10 mouse cellular contexts compared by ENCODE assay signal in the genomic region with DNA sequence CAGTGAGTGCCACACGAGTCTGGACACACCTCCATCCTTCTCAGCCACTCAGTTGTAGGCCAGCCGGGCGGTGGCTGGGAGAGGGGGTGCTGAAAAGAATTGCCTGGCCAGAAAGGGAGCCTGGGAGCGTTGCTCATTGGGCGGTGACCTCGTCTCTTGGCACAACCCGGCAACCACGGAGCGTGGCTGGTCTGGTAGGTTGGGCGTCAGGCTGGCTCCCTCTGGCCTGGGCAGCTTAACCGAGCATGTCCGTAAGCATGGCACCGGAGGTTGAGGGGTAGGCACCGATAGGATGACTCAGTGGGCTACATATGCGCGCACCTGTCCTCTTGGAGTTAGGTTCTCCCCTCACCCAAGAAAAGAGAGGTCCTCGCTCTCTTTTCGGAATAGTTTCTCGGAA. TPM values are rescaled to one million over a fixed set of nuclear protein-coding genes. Genes with fewer than 3 reads are reported as not detected.
DNase-seq lines count a peak whose midpoint lies in the region; ATAC-seq and TF ChIP-seq lines count a peak whose summit lies in the region.
"Had no signal": no experiment of that assay in that cellular context is flagged by ENCODE, and none has a peak within 500 bp of the region (broad histone marks: within the 10 kb centered on the region; RNA-seq: fewer than 3 reads in every experiment).

No protein-coding gene starts in this region.

- DNase-seq in spleen, adult 2 months (ENCODE audit: low read depth in 1 of 2, low spot score in 2 of 2): no peak
- no peak for DNase-seq in spleen, postnatal 36 days (ENCODE audit: low spot score in 2 of 2)
- DNase-seq in heart, embryonic 10.5 days (ENCODE audit: low spot score): no peak
- DNase-seq in liver, adult 2 months (ENCODE audit: extremely low read depth, low read depth, low spot score): no peak
- DNase-seq in urinary bladder, postnatal 10 days (ENCODE audit: low spot score): peak; percentile 57

- H3K27me3 ChIP-seq in spleen, adult 2 months (ENCODE audit: control insufficient read depth, insufficient read depth, low read length): peaks cover 22% of the 10 kb centered on the region
- no peaks in the 10 kb centered on the region for H3K27me3 ChIP-seq in embryonic facial prominence, embryonic 13.5 days
- H3K27me3 ChIP-seq in heart, embryonic 10.5 days (ENCODE audit: insufficient read depth, poor library complexity, severe bottlenecking): peaks cover 52% of the 10 kb centered on the region
- H3K27me3 ChIP-seq in kidney, embryonic 15.5 days: no peaks in the 10 kb centered on the region
- H3K27me3 ChIP-seq in liver, adult 2 months (ENCODE audit: control insufficient read depth, insufficient read depth, low read length): peaks cover 5% of the 10 kb centered on the region
- no peaks in the 10 kb centered on the region for H3K27me3 ChIP-seq in neural tube, embryonic 12.5 days (replicated peaks)

- H3K4me2 ChIP-seq in embryonic facial prominence, embryonic 13.5 days: peak overlapping the region; percentile 85
- H3K4me2 ChIP-seq in kidney, embryonic 15.5 days: peak overlapping the region; percentile 82
- peak overlapping the region; percentile 88 for H3K4me2 ChIP-seq in neural tube, embryonic 12.5 days (replicated peaks)

- ATAC-seq in embryonic facial prominence, embryonic 13.5 days (ENCODE audit: insufficient number of reproducible peaks, insufficient read depth, low FRiP score, low TSS enrichment, low read depth): no peak
- peak; percentile 41 for ATAC-seq in kidney, embryonic 15.5 days (replicated peaks; ENCODE audit: low FRiP score)
- no peak for ATAC-seq in neural tube, embryonic 12.5 days (ENCODE audit: low FRiP score, low read depth)

- H3K9me3 ChIP-seq in embryonic facial prominence, embryonic 13.5 days: no peaks in the 10 kb centered on the region
- no peaks in the 10 kb centered on the region; the same call in 1 of the 2 replicates for H3K9me3 ChIP-seq in heart, embryonic 10.5 days
- 0 out of 2 replicates have a peak, but pooled peaks cover 4% of the 10 kb centered on the region for H3K9me3 ChIP-seq in kidney, embryonic 15.5 days (replicated peaks)
- H3K9me3 ChIP-seq in neural tube, embryonic 12.5 days: no peaks in the 10 kb centered on the region
- H3K9me3 ChIP-seq: G1E had no signal

- no peak for TF ChIP-seq CTCF in spleen, adult 2 months (IDR thresholded peaks at IDR 0.05; ENCODE audit: extremely low read depth, insufficient read depth, insufficient read length, insufficient replicate concordance)
- no peak for TF ChIP-seq CTCF in liver, adult 2 months (IDR thresholded peaks at IDR 0.05; ENCODE audit: low read depth, low read length)

- peak overlapping the region; percentile 78 for H3K9ac ChIP-seq in embryonic facial prominence, embryonic 13.5 days
- H3K9ac ChIP-seq in kidney, embryonic 15.5 days: peak overlapping the region; percentile 75
- H3K9ac ChIP-seq in liver, adult 2 months (ENCODE audit: low read depth, low read length): peak overlapping the region; percentile 67
- H3K9ac ChIP-seq in neural tube, embryonic 12.5 days: peak overlapping the region; percentile 97

- H3K4me3 ChIP-seq in spleen, adult 2 months (ENCODE audit: extremely low read depth, insufficient read depth, insufficient read length): peak overlapping the region; percentile 53
- peak overlapping the region; percentile 61 for H3K4me3 ChIP-seq in embryonic facial prominence, embryonic 13.5 days
- peak overlapping the region; percentile 87 for H3K4me3 ChIP-seq in heart, embryonic 10.5 days
- H3K4me3 ChIP-seq in kidney, embryonic 15.5 days (replicated peaks): peak overlapping the region; percentile 72
- H3K4me3 ChIP-seq in liver, adult 2 months (ENCODE audit: insufficient read depth, low read depth, low read length): peak overlapping the region; percentile 55
- peak overlapping the region; percentile 87 for H3K4me3 ChIP-seq in neural tube, embryonic 12.5 days

- no peaks in the 10 kb centered on the region for H3K36me3 ChIP-seq in spleen, adult 2 months (ENCODE audit: control insufficient read depth, insufficient read depth, low read length)
- peaks cover 11% of the 10 kb centered on the region for H3K36me3 ChIP-seq in embryonic facial prominence, embryonic 13.5 days
- H3K36me3 ChIP-seq in heart, embryonic 10.5 days: peaks cover 20% of the 10 kb centered on the region
- H3K36me3 ChIP-seq in kidney, embryonic 15.5 days: peaks cover 14% of the 10 kb centered on the region
- no peaks in the 10 kb centered on the region for H3K36me3 ChIP-seq in liver, adult 2 months (ENCODE audit: control insufficient read depth, insufficient read depth, low read length)
- peaks cover 12% of the 10 kb centered on the region for H3K36me3 ChIP-seq in neural tube, embryonic 12.5 days
- H3K36me3 ChIP-seq: G1E had no signal

- 10% methylated on average over 19 of the region's 19 CpGs for WGBS in spleen, adult 2 months
- 1% methylated on average over 19 of the region's 19 CpGs for WGBS in embryonic facial prominence, embryonic 13.5 days
- WGBS in heart, embryonic 10.5 days: 2% methylated on average over 19 of the region's 19 CpGs
- WGBS in kidney, embryonic 15.5 days: under 1% methylated on average over 19 of the region's 19 CpGs
- 7% methylated on average over 19 of the region's 19 CpGs for WGBS in liver, adult 2 months
- 3% methylated on average over 19 of the region's 19 CpGs for WGBS in neural tube, embryonic 12.5 days

- H3K79me2 ChIP-seq in liver, adult 2 months (ENCODE audit: control insufficient read depth, insufficient read depth, low read length): no peaks in the 10 kb centered on the region

- TF ChIP-seq POLR2A in spleen, adult 2 months (IDR thresholded peaks at IDR 0.05; ENCODE audit: low read depth, low read length): no peak
- TF ChIP-seq POLR2A in liver, adult 2 months (IDR thresholded peaks at IDR 0.05; ENCODE audit: extremely low read depth, insufficient read depth, low read length): no peak

- peaks cover 10% of the 10 kb centered on the region; the same call in 1 of the 2 replicates for H3K4me1 ChIP-seq in spleen, adult 2 months (ENCODE audit: control insufficient read depth, insufficient read depth, insufficient read length)
- H3K4me1 ChIP-seq in embryonic facial prominence, embryonic 13.5 days: peaks cover 73% of the 10 kb centered on the region
- H3K4me1 ChIP-seq in heart, embryonic 10.5 days: peaks cover 66% of the 10 kb centered on the region
- H3K4me1 ChIP-seq in kidney, embryonic 15.5 days: peaks cover 72% of the 10 kb centered on the region
- H3K4me1 ChIP-seq in liver, adult 2 months (ENCODE audit: control insufficient read depth, insufficient read depth, low read length): no peaks in the 10 kb centered on the region; the same call in 1 of the 2 replicates
- H3K4me1 ChIP-seq in neural tube, embryonic 12.5 days: peaks cover 57% of the 10 kb centered on the region

- H3K27ac ChIP-seq in spleen, adult 2 months (ENCODE audit: insufficient read depth, low read length): peak overlapping the region; percentile 48
- H3K27ac ChIP-seq in embryonic facial prominence, embryonic 13.5 days: peak overlapping the region; percentile 97
- peak overlapping the region; percentile 96 for H3K27ac ChIP-seq in heart, embryonic 10.5 days
- H3K27ac ChIP-seq in kidney, embryonic 15.5 days: peak overlapping the region; percentile 99
- peak overlapping the region; percentile 10 for H3K27ac ChIP-seq in liver, adult 2 months (replicated peaks; ENCODE audit: insufficient read depth, low read depth, low read length)
- H3K27ac ChIP-seq in neural tube, embryonic 12.5 days: peak overlapping the region; percentile 98

RNA-seq across cellular contexts. Expression of gene Ddr1, which starts 4.5 kb away (rescaled TPM):
- 27.0 and 38.7 TPM in 2 replicates for polyA plus RNA-seq in spleen, adult 2 months (2012; rRNA removed)
- polyA plus RNA-seq in embryonic facial prominence, embryonic 13.5 days (2015; fragmentation: Nextera tagmentation; extraction: Ambion mirVana): 65.8 and 69.4 TPM in 2 replicates
- 109 and 158 TPM in 2 replicates for polyA plus RNA-seq in heart, embryonic 10.5 days (2016; fragmentation: Nextera tagmentation; extraction: Ambion mirVana)
- 83.0 and 86.1 TPM in 2 replicates for polyA plus RNA-seq in kidney, embryonic 15.5 days (2015; fragmentation: Nextera tagmentation; extraction: Ambion mirVana)
- 0.55 and 1.4 TPM in 2 replicates for total RNA-seq in liver, adult 2 months (2014; rRNA removed)
- polyA plus RNA-seq in liver, adult 2 months (2012; rRNA removed): 0.98 and 1.5 TPM in 2 replicates
- polyA plus RNA-seq in neural tube, embryonic 12.5 days (2016; fragmentation: Nextera tagmentation; extraction: Ambion mirVana): 170 and 172 TPM in 2 replicates
- total RNA-seq: G1E had no signal

RNA-seq across cellular contexts. Expression of gene Gtf2h4, which starts 26.4 kb away (rescaled TPM):
- 21.7 and 23.5 TPM in 2 replicates for polyA plus RNA-seq in spleen, adult 2 months (2012; rRNA removed)
- 39.2 and 48.6 TPM in 2 replicates for polyA plus RNA-seq in embryonic facial prominence, embryonic 13.5 days (2015; fragmentation: Nextera tagmentation; extraction: Ambion mirVana)
- 34.7 and 43.5 TPM in 2 replicates for polyA plus RNA-seq in heart, embryonic 10.5 days (2016; fragmentation: Nextera tagmentation; extraction: Ambion mirVana)
- polyA plus RNA-seq in kidney, embryonic 15.5 days (2015; fragmentation: Nextera tagmentation; extraction: Ambion mirVana): 48.5 and 49.9 TPM in 2 replicates
- 16.4 and 17.4 TPM in 2 replicates for total RNA-seq in liver, adult 2 months (2014; rRNA removed)
- 24.8 and 29.8 TPM in 2 replicates for polyA plus RNA-seq in liver, adult 2 months (2012; rRNA removed)
- polyA plus RNA-seq in neural tube, embryonic 12.5 days (2016; fragmentation: Nextera tagmentation; extraction: Ambion mirVana): 35.8 and 36.9 TPM in 2 replicates

RNA-seq across cellular contexts. Expression of gene Vars2, which starts 32.5 kb away (rescaled TPM):
- polyA plus RNA-seq in spleen, adult 2 months (2012; rRNA removed): 28.9 and 37.3 TPM in 2 replicates
- polyA plus RNA-seq in embryonic facial prominence, embryonic 13.5 days (2015; fragmentation: Nextera tagmentation; extraction: Ambion mirVana): 15.9 and 17.4 TPM in 2 replicates
- polyA plus RNA-seq in heart, embryonic 10.5 days (2016; fragmentation: Nextera tagmentation; extraction: Ambion mirVana): 17.5 and 18.6 TPM in 2 replicates
- 15.9 and 18.8 TPM in 2 replicates for polyA plus RNA-seq in kidney, embryonic 15.5 days (2015; fragmentation: Nextera tagmentation; extraction: Ambion mirVana)
- total RNA-seq in liver, adult 2 months (2014; rRNA removed): 6.6 and 11.1 TPM in 2 replicates
- 22.6 and 29.6 TPM in 2 replicates for polyA plus RNA-seq in liver, adult 2 months (2012; rRNA removed)
- 14.9 and 15.2 TPM in 2 replicates for polyA plus RNA-seq in neural tube, embryonic 12.5 days (2016; fragmentation: Nextera tagmentation; extraction: Ambion mirVana)

RNA-seq across cellular contexts. Expression of gene Mucl3, which starts 56.4 kb away (rescaled TPM):
- not detected in 2 replicates for polyA plus RNA-seq in spleen, adult 2 months (2012; rRNA removed)
- polyA plus RNA-seq in embryonic facial prominence, embryonic 13.5 days (2015; fragmentation: Nextera tagmentation; extraction: Ambion mirVana): 0.13 TPM in 1 of 2 replicates, not detected in the other
- polyA plus RNA-seq in heart, embryonic 10.5 days (2016; fragmentation: Nextera tagmentation; extraction: Ambion mirVana): 0.52 and 0.60 TPM in 2 replicates
- polyA plus RNA-seq in kidney, embryonic 15.5 days (2015; fragmentation: Nextera tagmentation; extraction: Ambion mirVana): 0.26 TPM in 2 replicates
- not detected in 2 replicates for total RNA-seq in liver, adult 2 months (2014; rRNA removed)
- polyA plus RNA-seq in liver, adult 2 months (2012; rRNA removed): not detected in 2 replicates
- polyA plus RNA-seq in neural tube, embryonic 12.5 days (2016; fragmentation: Nextera tagmentation; extraction: Ambion mirVana): 0.10 TPM in 1 of 2 replicates, not detected in the other
- total RNA-seq: neutrophil, adult 5-6 weeks had no signal
- polyA plus RNA-seq: G1E had no signal

Comparison
In these comparisons a context has a peak if more than half of its experiments do, and no peak if none do; other contexts are left out.
1. H3K27ac ChIP-seq: peak in every context shown above with its lines; median percentile 99 in kidney, embryonic 15.5 days; 98 in neural tube, embryonic 12.5 days; 97 in embryonic facial prominence, embryonic 13.5 days; 96 in heart, embryonic 10.5 days; 48 in spleen, adult 2 months; 10 in liver, adult 2 months.
2. RNA of gene Ddr1, which starts 4.5 kb away (polyA plus RNA-seq): 170 to 172 TPM in neural tube, embryonic 12.5 days, 109 to 158 TPM in heart, embryonic 10.5 days, 83.0 to 86.1 TPM in kidney, embryonic 15.5 days, 65.8 to 69.4 TPM in embryonic facial prominence, embryonic 13.5 days and 27.0 to 38.7 TPM in spleen, adult 2 months; 0.98 to 1.5 TPM in liver, adult 2 months; every median in the first group is over 10 times any median in the second.
3. Peak in every context shown above with its lines, with median percentiles within 50 percentile points of each other: H3K4me3 ChIP-seq, H3K4me2 ChIP-seq and H3K9ac ChIP-seq.